Mouse (Mus musculus): Measurements from ENCODE around the gene Mlf1. TPM values are rescaled to one million over a fixed set of nuclear protein-coding genes. Genes with fewer than 3 reads are reported as not detected.

Mlf1 gene
- polyA plus RNA-seq, 1 experiment from 2014 or later: 45.3 TPM

- Histone ChIP-seq H3K27me3 (ENCODE audit: control insufficient read depth, insufficient read depth, low read length) (no peaks in the 10 kb centered on the region), H3K9me3 (ENCODE audit: control insufficient read depth, low read length) (no peaks in the 10 kb centered on the region), H3K4me1 (replicated peaks; ENCODE audit: control insufficient read depth, insufficient read depth, low read length) (no peaks in the 10 kb centered on the region), H3K27ac (no peak overlapping the region), H3K4me3 (replicated peaks; ENCODE audit: low read length) (no peak overlapping the region), H3K4me2 (replicated peaks) (no peak overlapping the region), H3K36me3 (replicated peaks; ENCODE audit: control insufficient read depth, insufficient read depth) (no peaks in the 10 kb centered on the region), H3K9ac (no peak overlapping the region)
- 59% methylated on average over 7 of the region's 7 CpGs for WGBS
- no peak for DNase-seq (ENCODE audit: low spot score)
- ATAC-seq (ENCODE audit: low FRiP score): no peak
These were observed 15.5 kb upstream of the Mlf1 start for GRCm38 (mm10) chr3:67358376-67358775.

GRCm38 (mm10) chr3:67366087-67366892, 7.6 kb upstream of the Mlf1 start:
- H3K36me3 ChIP-seq (replicated peaks; ENCODE audit: control insufficient read depth, insufficient read depth): no peaks in the 10 kb centered on the region
- H3K9me3 ChIP-seq (ENCODE audit: control insufficient read depth, low read length): no peaks in the 10 kb centered on the region
- DNase-seq (ENCODE audit: low spot score): no peak
- 55% methylated on average over 4 of the region's 4 CpGs for WGBS
- no peak overlapping the region for H3K9ac ChIP-seq
- no peaks in the 10 kb centered on the region for H3K27me3 ChIP-seq (ENCODE audit: control insufficient read depth, insufficient read depth, low read length)
- H3K27ac ChIP-seq: peak overlapping the region; percentile 35; the same call in 1 of the 2 replicates
- H3K4me3 ChIP-seq (replicated peaks; ENCODE audit: low read length): no peak overlapping the region
- H3K4me2 ChIP-seq (replicated peaks): no peak overlapping the region
- H3K4me1 ChIP-seq (replicated peaks; ENCODE audit: control insufficient read depth, insufficient read depth, low read length): no peaks in the 10 kb centered on the region
- ATAC-seq (ENCODE audit: low FRiP score): peak; percentile 80

DNA sequence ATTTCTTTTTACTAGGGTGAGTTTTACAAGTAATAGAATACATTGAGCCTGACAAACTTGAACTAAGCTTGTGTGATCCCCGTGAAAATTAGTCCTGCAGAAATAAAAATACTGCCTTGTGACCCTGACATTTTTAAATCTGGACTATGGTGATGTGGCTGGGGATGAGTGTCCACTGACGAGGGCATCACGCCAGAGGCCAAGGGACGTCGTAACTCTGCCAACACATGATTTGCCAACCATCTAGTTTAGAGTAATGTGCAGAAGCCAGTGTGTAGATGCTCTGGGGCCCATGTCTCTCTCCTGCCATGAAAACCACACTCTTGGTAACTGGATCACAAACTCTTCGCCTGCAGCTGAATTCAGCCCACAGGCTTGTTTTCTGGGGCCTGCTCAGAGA, 6.4 kb upstream of the Mlf1 start:
- Histone ChIP-seq H3K9ac (no peak overlapping the region), H3K36me3 (replicated peaks; ENCODE audit: control insufficient read depth, insufficient read depth) (no peaks in the 10 kb centered on the region), H3K27me3 (ENCODE audit: control insufficient read depth, insufficient read depth, low read length) (peaks cover 9% of the 10 kb centered on the region), H3K4me2 (replicated peaks) (no peak overlapping the region), H3K27ac (no peak overlapping the region), H3K9me3 (ENCODE audit: control insufficient read depth, low read length) (no peaks in the 10 kb centered on the region), H3K4me1 (replicated peaks; ENCODE audit: control insufficient read depth, insufficient read depth, low read length) (no peaks in the 10 kb centered on the region), H3K4me3 (replicated peaks; ENCODE audit: low read length) (no peak overlapping the region)
- 88% methylated on average over 6 of the region's 6 CpGs for WGBS
- no peak for ATAC-seq (ENCODE audit: low FRiP score)
- no peak for DNase-seq (ENCODE audit: low spot score)

DNA sequence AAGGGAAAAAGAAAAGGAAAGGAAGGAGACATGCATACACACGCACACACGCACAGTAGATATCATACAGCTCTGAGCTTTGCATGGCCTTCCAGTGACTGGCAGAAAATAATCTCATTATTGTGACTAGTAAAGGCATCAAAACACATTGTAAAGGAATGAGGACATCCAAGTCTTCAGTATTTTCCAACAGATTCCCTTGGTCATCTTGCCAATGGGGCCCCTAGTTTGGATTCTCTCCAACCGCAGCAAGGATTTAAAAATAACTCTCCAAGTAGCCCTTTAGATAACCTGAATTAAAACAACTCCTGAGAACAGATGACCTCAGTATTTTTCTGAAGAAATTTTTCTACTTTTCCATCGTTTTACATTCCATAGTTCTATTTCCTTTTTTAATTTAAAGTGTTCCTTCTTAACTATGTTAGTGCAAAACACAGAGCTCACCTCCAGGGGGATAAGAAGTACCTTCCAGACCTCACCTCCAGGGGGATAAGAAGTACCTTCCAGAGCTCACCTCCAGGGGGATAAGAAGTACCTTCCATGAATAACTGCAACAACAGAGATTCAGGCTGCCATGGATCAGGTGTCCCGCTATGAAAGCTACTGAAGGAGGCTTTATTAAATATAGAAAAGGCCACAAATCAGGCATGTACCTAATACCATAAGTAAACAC, 4.4 kb upstream of the Mlf1 start:
- H3K9me3 ChIP-seq (ENCODE audit: control insufficient read depth, low read length): no peaks in the 10 kb centered on the region
- no peak overlapping the region for H3K9ac ChIP-seq
- H3K4me2 ChIP-seq (replicated peaks): no peak overlapping the region
- H3K27me3 ChIP-seq (ENCODE audit: control insufficient read depth, insufficient read depth, low read length): peaks cover 17% of the 10 kb centered on the region
- 88% methylated on average over 5 of the region's 5 CpGs for WGBS
- no peak overlapping the region for H3K4me3 ChIP-seq (replicated peaks; ENCODE audit: low read length)
- ATAC-seq (ENCODE audit: low FRiP score) (no peak), DNase-seq (ENCODE audit: low spot score) (no peak)
- no peaks in the 10 kb centered on the region; the same call in 1 of the 2 replicates for H3K4me1 ChIP-seq (replicated peaks; ENCODE audit: control insufficient read depth, insufficient read depth, low read length)
- H3K36me3 ChIP-seq (replicated peaks; ENCODE audit: control insufficient read depth, insufficient read depth): no peaks in the 10 kb centered on the region
- no peak overlapping the region for H3K27ac ChIP-seq

- H3K4me1 ChIP-seq (replicated peaks; ENCODE audit: control insufficient read depth, insufficient read depth, low read length): no peaks in the 10 kb centered on the region; the same call in 1 of the 2 replicates
- H3K27me3 ChIP-seq (ENCODE audit: control insufficient read depth, insufficient read depth, low read length): peaks cover 17% of the 10 kb centered on the region
- H3K4me2 ChIP-seq (replicated peaks): no peak overlapping the region
- no peaks in the 10 kb centered on the region for H3K36me3 ChIP-seq (replicated peaks; ENCODE audit: control insufficient read depth, insufficient read depth)
- DNase-seq (ENCODE audit: low spot score) (no peak), ATAC-seq (ENCODE audit: low FRiP score) (no peak)
- no peaks in the 10 kb centered on the region for H3K9me3 ChIP-seq (ENCODE audit: control insufficient read depth, low read length)
- H3K4me3 ChIP-seq (replicated peaks; ENCODE audit: low read length): no peak overlapping the region
- no peak overlapping the region for H3K27ac ChIP-seq
- 71% methylated on average over 4 of the region's 4 CpGs for WGBS
- H3K9ac ChIP-seq: no peak overlapping the region
These were observed 1.7 kb upstream of the Mlf1 start for GRCm38 (mm10) chr3:67372194-67372593.

- Histone ChIP-seq H3K27ac (no peak overlapping the region), H3K4me1 (replicated peaks; ENCODE audit: control insufficient read depth, insufficient read depth, low read length) (no peaks in the 10 kb centered on the region; the same call in 1 of the 2 replicates), H3K4me3 (replicated peaks; ENCODE audit: low read length) (no peak overlapping the region), H3K9me3 (ENCODE audit: control insufficient read depth, low read length) (no peaks in the 10 kb centered on the region), H3K9ac (no peak overlapping the region), H3K4me2 (replicated peaks) (no peak overlapping the region), H3K27me3 (ENCODE audit: control insufficient read depth, insufficient read depth, low read length) (peaks cover 17% of the 10 kb centered on the region), H3K36me3 (replicated peaks; ENCODE audit: control insufficient read depth, insufficient read depth) (no peaks in the 10 kb centered on the region)
- no peak for DNase-seq (ENCODE audit: low spot score)
- ATAC-seq (ENCODE audit: low FRiP score): no peak
- 60% methylated on average over 5 of the region's 5 CpGs for WGBS
These were observed 1.1 kb upstream of the Mlf1 start for GRCm38 (mm10) chr3:67372781-67373180.

- DNase-seq (ENCODE audit: low spot score): no peak
- Histone ChIP-seq H3K36me3 (replicated peaks; ENCODE audit: control insufficient read depth, insufficient read depth) (no peaks in the 10 kb centered on the region), H3K4me2 (replicated peaks) (peak overlapping the region; percentile 87), H3K27ac (no peak overlapping the region), H3K9ac (peak overlapping the region; percentile 69), H3K27me3 (ENCODE audit: control insufficient read depth, insufficient read depth, low read length) (peaks cover 17% of the 10 kb centered on the region), H3K9me3 (ENCODE audit: control insufficient read depth, low read length) (no peaks in the 10 kb centered on the region), H3K4me1 (replicated peaks; ENCODE audit: control insufficient read depth, insufficient read depth, low read length) (no peaks in the 10 kb centered on the region; the same call in 1 of the 2 replicates), H3K4me3 (replicated peaks; ENCODE audit: low read length) (peak overlapping the region; percentile 56)
- ATAC-seq (ENCODE audit: low FRiP score): no peak
- 37% methylated on average over 7 of the region's 7 CpGs for WGBS
These were observed 472 bp downstream of the Mlf1 start for GRCm38 (mm10) chr3:67374360-67374778.

DNA sequence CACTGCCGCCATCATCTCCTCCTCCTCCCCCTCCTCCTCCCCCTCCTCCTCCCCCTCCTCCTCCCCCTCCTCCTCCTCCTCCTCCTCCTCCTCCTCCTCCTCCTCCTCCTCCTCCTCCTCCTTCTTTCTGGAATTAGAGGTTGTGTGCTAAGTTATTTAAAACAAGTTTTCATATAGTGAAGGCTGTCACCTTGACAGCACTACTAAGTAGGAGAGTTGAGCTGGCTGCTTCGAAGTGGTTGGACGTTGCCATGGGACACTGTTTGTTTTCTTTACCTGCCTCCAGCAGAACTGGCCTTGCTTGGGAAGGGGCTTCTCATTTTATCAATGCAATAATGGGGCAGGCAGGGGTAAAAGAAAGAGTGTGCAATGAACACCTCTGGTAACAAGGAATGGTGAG, 1.2 kb downstream of the Mlf1 start, which contains the start of gene Gm17402:
Gene Gm17402, minus strand, starts transcription at position 101 of the 400 bp plus-strand sequence.
- no peak for DNase-seq (ENCODE audit: low spot score)
- Histone ChIP-seq H3K4me3 (replicated peaks; ENCODE audit: low read length) (peak within 1 kb of the TSS; percentile 56), H3K9ac (peak within 1 kb of the TSS; percentile 69), H3K4me1 (replicated peaks; ENCODE audit: control insufficient read depth, insufficient read depth, low read length) (no peaks in the 10 kb centered on the region; the same call in 1 of the 2 replicates), H3K36me3 (replicated peaks; ENCODE audit: control insufficient read depth, insufficient read depth) (no peaks in the 10 kb centered on the region), H3K4me2 (replicated peaks) (peak within 1 kb of the TSS; percentile 87), H3K9me3 (ENCODE audit: control insufficient read depth, low read length) (no peaks in the 10 kb centered on the region), H3K27ac (no peak within 1 kb of the TSS), H3K27me3 (ENCODE audit: control insufficient read depth, insufficient read depth, low read length) (peaks cover 17% of the 10 kb centered on the region)
- no peak for ATAC-seq (ENCODE audit: low FRiP score)
- WGBS: 57% methylated on average over 3 of the region's 3 CpGs

- no peaks in the 10 kb centered on the region; the same call in 1 of the 2 replicates for H3K4me1 ChIP-seq (replicated peaks; ENCODE audit: control insufficient read depth, insufficient read depth, low read length)
- H3K9me3 ChIP-seq (ENCODE audit: control insufficient read depth, low read length): no peaks in the 10 kb centered on the region
- no peak overlapping the region for H3K4me2 ChIP-seq (replicated peaks)
- H3K27me3 ChIP-seq (ENCODE audit: control insufficient read depth, insufficient read depth, low read length): peaks cover under 1% of the 10 kb centered on the region; the same call in 1 of the 2 replicates
- DNase-seq (ENCODE audit: low spot score): no peak
- no peak overlapping the region for H3K27ac ChIP-seq
- no peak for ATAC-seq (ENCODE audit: low FRiP score)
- H3K9ac ChIP-seq: no peak overlapping the region
- H3K36me3 ChIP-seq (replicated peaks; ENCODE audit: control insufficient read depth, insufficient read depth): no peaks in the 10 kb centered on the region
- H3K4me3 ChIP-seq (replicated peaks; ENCODE audit: low read length): no peak overlapping the region
These were observed 4.3 kb downstream of the Mlf1 start for GRCm38 (mm10) chr3:67378215-67378614.
